Mouse (Mus musculus): ENCODE measurements around the gene Adck1.

The Adck1 gene

DNA sequence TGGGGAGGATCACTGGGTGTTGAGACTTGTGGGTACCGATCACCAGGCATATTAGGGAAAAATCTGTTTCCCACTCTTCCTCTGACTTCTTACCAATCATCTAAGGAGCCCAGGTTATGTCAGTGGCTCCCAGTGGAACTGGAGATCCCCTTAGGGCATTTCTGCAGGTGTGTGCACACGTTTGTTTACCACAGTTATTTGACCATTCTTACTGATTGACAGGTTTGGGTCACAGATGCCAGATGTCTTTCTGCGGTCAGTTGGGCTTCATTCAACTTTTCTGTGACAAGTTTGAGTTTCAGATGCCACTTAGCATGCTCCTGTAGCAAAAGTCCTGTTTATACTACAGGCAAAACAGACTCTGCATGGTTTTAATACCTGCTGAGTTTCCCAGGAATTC lies 112.5 kb downstream of the Adck1 start:
- DNase-seq (ENCODE audit: low read depth, low spot score) = no peak

DNA sequence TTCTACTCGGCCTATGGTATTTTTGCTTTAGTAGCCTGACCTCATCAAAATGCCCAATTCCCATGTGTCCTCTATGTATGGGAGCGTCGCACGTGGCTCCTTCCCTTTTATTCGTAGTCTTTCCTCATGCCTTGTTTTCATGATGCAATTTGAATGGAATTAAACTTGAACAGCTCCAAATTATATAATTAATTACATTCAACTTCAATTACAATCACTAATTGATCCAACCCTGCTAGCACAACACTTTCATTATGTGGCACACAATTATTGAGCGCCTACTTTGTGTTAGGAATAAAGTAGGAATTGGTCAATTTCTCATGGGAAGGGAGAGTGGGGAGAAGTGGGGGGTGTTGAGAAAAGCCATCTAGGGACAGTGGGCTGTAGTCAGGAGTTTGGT lies 113.4 kb downstream of the Adck1 start:
- no peak for DNase-seq (ENCODE audit: low read depth, low spot score)

DNA sequence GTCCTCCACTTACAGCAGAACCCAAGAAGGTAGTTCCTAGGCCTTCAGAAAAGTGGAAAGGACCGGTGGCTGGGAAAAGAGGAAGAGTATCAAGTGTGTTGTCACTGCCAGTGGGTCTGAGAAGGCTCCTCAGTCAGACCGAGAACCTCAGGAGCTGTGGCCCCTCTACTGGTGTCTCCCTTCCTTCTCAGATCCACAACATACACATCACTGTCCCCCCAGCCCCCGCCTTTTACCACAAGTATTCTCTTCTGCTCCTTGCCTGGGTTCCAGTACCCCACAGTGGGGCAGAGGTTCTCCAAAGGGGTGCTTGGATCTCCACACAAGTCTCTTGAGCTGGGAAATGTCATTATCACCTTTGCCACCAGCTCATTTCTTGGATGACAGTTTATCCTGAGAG lies 115.5 kb downstream of the Adck1 start:
- no peak for DNase-seq (ENCODE audit: low read depth, low spot score)

DNA sequence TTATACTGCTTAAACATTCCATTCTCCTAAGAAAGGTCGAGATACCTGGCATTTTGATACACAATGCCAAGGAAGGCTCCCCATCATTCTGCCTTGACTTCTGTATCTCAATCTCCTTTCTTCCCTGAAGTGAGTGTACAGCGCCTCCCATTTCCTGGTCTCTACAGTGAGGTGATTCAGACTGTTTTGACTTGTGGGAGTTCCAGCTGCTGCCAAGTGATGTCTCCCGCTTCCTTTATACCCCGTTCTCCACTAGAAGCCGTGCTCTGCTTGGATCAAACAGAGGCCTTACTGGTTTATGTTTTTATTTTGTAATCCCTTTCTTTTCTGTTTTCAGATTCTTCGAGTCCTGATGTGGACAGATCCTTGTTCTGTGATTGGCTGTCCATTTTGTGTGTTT lies 116.3 kb downstream of the Adck1 start:
- DNase-seq (ENCODE audit: low read depth, low spot score) = no peak

DNA sequence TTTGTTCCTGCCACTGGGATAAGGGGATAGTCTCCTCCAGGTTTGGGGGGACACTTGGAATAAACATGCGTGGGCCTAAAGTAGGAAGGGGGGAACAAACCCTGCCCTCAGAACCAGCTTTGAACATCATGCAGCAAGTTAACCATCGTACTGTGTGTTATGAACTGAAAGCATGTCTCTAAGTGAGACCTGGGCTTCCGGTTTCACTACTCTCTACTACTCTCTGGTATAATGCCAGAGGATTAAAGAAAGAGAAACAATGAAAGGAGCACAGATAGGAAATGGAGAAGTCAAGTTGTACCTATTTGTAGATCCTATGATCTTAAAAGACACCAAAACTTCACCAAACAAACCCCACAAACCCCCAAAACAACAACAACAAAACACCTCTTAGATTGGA lies 121.3 kb downstream of the Adck1 start:
- DNase-seq (ENCODE audit: low read depth, low spot score) = no peak

DNA sequence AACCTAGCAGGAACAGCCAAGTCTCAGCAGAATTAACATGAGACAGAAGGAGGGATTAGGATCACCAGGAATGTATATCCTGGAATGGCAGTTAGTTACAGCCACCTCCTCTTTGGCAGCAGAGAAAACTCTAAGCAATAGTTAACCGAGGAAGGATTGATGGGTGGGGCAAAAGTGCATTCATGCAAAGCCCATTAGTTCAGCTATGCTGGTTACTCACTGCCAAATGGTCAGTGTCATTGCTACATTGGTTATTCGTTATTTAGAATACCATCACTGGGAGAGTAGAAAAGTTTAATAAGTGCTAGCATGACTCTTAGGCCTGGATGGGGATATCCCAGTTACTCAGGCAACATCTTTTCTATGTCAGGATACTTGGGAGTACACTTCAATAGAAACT lies 130.5 kb downstream of the Adck1 start:
- DNase-seq (ENCODE audit: low read depth, low spot score) = no peak
